Mouse (Mus musculus) urinary bladder, postnatal 14 days (tissue): ENCODE measurements at regions not wholly inside any gene's neighbourhood (a gene's known extent, or its start where the extent isn't known, plus 50 kb on each side); places are given as distances from the start of the nearest gene placed in this dataset.
"Not testable (repeated sequence)": the region's sequence is repeated elsewhere in the genome, so short reads cannot be mapped to it uniquely, and the experiment has no call there.

Experiments
- DNase-seq: peaks from one replicate; pipeline ENCODE4 v3.0.0; 2021; ENCODE audit warnings: low spot score

GRCm38 (mm10) chr1:95397188-95397587 lies 83.8 kb downstream of the Fam174a start:
- DNase-seq: no peak

- no peak for DNase-seq
These were observed 86.3 kb downstream of the Fam174a start for GRCm38 (mm10) chr1:95399764-95400163.

- DNase-seq: no peak
These were observed 108.8 kb downstream of the Fam174a start for GRCm38 (mm10) chr1:95422253-95422652.

- DNase-seq: no peak
These were observed 112.0 kb downstream of the Fam174a start for GRCm38 (mm10) chr1:95425420-95425819.

- no peak for DNase-seq
These were observed 123.7 kb downstream of the Fam174a start for GRCm38 (mm10) chr1:95437155-95437554.

GRCm38 (mm10) chr1:95445541-95445940 lies 132.1 kb downstream of the Fam174a start:
- no peak for DNase-seq

GRCm38 (mm10) chr1:95448962-95449558 lies 135.6 kb downstream of the Fam174a start:
- DNase-seq: no peak

GRCm38 (mm10) chr1:95450920-95451332 lies 137.5 kb downstream of the Fam174a start:
- no peak for DNase-seq

- peak; percentile 72 for DNase-seq
These were observed 138.3 kb downstream of the Fam174a start for GRCm38 (mm10) chr1:95451755-95452154.

GRCm38 (mm10) chr1:95454246-95454645 lies 140.8 kb downstream of the Fam174a start:
- DNase-seq: no peak

- DNase-seq: no peak
These were observed 145.9 kb downstream of the Fam174a start for GRCm38 (mm10) chr1:95459355-95459754.

- no peak for DNase-seq
These were observed 154.7 kb downstream of the Fam174a start for GRCm38 (mm10) chr1:95468095-95468494.

GRCm38 (mm10) chr1:95468772-95469171 lies 155.3 kb downstream of the Fam174a start:
- no peak for DNase-seq

GRCm38 (mm10) chr1:95470491-95470890 lies 157.1 kb downstream of the Fam174a start:
- no peak for DNase-seq

GRCm38 (mm10) chr1:95493004-95493403 lies 174.4 kb downstream of the St8sia4 start:
- no peak for DNase-seq

- DNase-seq: not testable (repeated sequence)
These were observed 166.7 kb downstream of the St8sia4 start for GRCm38 (mm10) chr1:95500671-95501070.

GRCm38 (mm10) chr1:95508718-95509117 lies 158.7 kb downstream of the St8sia4 start:
- DNase-seq: no peak

GRCm38 (mm10) chr1:95528726-95529125 lies 138.6 kb downstream of the St8sia4 start:
- DNase-seq: no peak

- no peak for DNase-seq
These were observed 136.4 kb downstream of the St8sia4 start for GRCm38 (mm10) chr1:95531017-95531416.
